Mouse (Mus musculus) cerebellum, postnatal 25 days (tissue): ENCODE results near the gene Glyr1.

Experiments
- DNase-seq, 2 experiments: peaks; one replicate each; pipeline ENCODE4 v3.0.0; 2021; ENCODE audit warnings: mixed read lengths in 2 of 2

The Glyr1 gene

DNA sequence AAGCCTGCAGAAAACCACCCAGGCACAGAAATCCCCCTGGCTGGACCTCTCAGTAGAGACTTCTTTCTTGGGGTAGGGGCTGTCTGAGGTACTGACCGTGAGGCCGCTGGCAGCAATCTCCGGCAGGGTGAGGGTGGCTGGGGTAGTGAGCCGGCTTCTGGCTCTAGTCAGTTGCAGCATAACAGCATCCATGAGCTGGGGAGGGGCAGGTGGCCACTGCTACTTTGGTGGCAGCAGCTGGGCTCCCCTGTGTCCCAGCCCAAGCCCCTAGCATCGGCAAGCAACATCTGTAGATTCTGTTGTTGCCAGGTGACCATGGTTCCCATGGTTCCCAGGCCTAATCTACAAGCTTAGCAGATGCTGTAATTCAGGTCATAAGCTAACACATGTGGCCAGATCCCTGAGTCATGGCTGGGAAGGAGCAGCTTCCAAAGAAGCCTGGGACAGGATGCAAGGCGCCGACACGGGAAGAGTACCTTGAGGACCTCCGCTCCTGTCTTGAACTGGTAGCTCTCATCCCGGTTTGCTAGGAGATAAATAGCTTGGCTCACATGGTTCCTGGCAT is 39.2 kb downstream of the Glyr1 start:
- DNase-seq, result no peak

DNA sequence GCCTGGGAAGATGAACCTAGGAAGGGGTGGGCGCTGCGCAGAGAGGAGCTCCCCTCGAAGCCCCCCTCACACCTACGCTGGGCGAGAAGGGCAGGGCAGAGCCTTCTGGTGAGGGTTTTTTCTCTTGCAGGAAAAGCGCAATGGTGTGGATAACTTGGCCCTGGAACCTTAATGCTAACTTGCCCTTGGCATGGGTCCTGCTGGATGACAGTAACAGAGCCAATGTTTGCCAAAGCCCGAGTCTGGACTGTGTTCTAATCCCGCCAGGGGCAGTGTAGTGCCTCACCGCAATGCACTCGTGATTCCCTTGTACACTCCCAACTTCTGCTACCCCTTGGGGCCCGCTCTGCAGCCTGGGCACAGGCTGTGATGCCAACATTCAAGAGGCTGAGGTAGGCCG is 41.6 kb downstream of the Glyr1 start:
- peak in 1 of 2 experiments; percentile 38 for DNase-seq

DNA sequence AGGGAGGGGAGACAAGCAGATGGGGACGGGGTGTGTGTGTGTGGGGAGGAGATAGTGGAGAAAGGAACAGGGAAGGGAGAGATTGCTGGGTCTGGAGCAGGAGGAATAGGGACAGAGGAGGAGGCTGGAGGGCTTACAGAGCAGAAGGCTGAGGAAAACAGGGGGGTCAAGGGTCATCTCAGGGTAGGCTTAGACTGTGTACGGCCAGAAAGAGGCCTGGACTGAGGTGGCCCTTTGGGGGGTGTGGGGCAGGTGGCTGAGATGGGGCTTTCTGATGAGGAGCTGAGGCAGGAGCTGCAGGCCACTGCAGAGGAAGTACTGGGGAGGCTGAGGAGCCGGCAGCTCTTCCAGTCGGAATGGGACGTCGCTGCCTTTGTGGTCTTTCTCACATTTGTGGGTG is 42.2 kb downstream of the Glyr1 start:
- DNase-seq, result no peak

DNA sequence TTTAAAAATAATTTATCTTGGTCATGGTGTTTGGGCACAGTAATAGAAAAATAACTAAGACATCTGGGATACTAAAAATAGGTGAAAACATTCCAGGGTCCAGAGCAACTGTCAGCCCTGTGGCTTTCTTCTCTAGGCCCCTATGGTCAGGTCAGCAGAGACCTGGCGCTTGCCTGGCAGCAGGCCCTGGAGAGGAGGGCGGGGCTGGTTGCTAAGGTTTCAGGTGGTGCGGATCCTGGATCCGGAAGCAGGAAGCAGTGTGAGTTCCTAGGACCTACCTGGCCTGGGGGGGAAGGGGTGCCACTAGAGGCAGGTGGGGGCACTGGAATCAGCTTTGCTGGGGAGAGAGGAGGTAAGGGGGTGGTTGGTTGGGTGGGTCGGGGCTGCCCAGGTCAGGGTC is 42.6 kb downstream of the Glyr1 start, which contains the start of gene Smim22:
Gene Smim22 (plus strand): TSS at position 222 of the 400 bp plus-strand sequence.
- no peak for DNase-seq

DNA sequence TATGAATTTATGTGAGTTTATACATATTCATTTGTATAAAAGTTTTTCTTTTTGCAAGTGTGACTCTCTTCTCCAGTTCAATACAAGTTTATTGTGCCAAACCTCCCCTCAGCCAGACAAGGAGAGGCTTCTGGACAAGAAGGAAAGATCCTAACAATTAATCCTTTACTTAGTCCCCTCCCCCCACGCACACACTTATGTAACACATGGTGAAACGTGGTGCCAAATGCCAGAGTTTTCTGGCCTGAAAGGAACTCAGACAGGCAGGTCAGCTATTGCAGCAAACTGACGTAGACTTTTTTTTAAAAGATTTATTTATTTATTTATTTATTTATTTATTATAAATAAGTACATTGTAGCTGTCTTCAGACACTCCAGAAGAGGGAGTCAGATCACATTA is 49.1 kb downstream of the Glyr1 start:
- no peak for DNase-seq

DNA sequence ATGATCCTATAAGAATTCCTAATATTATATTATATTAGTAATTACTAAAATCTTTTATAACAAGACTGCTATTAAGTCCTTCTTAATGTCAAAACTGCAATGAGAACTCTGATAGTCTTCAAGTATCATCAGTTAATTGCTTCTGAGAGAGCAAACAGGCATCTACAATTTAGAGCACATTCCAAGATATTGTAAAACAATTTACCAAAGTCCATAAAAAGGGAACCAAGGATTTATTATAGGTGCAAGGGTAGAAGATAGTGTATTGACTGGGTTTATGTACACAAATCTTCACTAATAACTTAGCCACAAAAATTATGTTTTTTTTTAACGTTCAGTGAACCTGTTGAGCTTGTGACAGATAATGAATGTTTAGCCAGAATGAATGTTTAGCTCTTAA is 50.7 kb downstream of the Glyr1 start:
- no peak for DNase-seq

DNA sequence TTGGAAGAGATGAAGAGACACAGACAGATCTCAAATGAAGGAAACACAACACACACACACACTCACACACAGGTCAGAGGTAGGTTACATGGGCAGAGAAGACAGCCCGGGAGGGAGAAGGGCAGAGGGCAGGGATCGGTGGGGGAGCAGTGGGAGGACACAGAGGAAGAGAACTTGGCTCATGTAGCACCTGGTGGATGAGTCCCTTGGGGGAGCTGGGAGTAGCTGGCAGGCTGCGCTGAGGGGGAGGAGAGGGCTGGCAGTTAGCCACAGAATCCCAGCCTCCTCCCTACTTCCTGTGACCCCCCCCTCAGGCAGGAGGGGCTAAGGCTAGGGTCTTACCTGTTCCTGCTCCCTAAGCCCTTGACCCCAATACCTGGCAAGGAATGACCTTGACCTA is 52.1 kb downstream of the Glyr1 start, which contains the start of gene Sept12:
Gene Sept12 (minus strand): TSS at position 300 of the 400 bp plus-strand sequence.
- DNase-seq, result no peak

DNA sequence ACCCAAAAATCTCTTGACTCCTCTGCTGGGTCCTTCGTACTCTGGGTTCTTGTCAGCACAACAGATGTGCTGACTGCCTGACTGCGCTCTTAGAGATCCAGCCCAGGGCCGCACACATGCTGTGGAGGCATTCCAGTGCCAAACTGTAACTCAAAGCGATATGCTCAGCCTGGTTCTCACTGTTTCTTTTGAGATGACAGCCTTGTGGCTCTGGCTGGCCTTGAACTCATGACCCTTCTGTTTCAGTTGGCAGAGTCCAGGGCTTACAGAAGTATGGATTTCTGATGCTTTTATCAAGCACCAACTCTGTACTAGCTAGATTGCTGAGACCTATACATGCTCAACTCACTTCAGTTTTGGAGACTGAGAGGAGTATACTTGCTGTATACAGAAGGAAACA is 56.4 kb downstream of the Glyr1 start:
- DNase-seq, result no peak

DNA sequence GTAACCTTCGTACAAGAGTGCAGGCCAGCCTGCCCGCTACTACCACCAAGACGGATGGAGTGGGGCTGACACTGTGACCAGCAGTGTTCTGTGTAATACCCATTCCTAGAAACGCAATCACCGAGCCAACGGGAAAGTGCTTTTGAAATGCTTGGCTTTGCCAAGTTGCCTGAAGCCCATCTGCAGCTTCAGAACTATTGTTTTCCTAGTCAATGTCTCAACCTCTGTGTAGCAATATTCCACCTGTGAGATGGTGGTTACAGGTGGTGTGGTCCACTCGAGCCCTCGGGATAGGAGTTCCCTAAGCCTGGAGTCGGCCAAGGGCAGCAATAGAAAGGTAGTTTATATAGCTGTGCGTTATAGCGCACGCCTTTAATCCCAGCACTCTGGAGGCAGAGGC is 64.9 kb downstream of the Glyr1 start:
- no peak for DNase-seq

DNA sequence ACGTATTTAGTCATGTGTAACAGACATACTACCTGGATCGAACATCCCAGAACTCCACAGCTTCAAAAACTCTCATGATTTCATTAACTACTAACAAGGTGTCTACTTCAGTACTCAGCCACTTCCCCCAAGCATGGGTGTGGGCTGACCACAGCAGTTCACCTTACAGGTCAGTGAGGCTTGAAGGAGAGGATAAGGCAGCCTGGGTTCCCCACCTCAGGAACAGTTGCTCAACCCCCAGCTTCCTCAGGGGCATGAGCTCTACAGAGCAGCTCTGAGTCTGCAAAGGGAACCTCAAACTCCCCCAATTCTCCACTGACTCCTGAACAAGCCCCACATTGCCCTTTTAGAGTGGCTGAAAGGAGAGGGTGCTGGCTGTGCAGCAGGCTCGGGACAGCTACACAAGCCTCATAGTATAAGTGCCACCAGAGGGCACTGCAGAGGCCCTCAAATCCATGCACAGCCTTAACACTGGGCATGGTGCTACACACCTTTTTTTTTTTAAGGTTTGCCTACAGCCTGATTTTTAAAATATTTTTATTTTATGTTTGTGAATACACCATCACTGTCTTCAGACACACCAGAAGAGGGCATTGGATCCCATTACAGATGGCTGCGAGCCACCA is 69.8 kb downstream of the Glyr1 start:
- DNase-seq, result peak; percentile 32 to 60

DNA sequence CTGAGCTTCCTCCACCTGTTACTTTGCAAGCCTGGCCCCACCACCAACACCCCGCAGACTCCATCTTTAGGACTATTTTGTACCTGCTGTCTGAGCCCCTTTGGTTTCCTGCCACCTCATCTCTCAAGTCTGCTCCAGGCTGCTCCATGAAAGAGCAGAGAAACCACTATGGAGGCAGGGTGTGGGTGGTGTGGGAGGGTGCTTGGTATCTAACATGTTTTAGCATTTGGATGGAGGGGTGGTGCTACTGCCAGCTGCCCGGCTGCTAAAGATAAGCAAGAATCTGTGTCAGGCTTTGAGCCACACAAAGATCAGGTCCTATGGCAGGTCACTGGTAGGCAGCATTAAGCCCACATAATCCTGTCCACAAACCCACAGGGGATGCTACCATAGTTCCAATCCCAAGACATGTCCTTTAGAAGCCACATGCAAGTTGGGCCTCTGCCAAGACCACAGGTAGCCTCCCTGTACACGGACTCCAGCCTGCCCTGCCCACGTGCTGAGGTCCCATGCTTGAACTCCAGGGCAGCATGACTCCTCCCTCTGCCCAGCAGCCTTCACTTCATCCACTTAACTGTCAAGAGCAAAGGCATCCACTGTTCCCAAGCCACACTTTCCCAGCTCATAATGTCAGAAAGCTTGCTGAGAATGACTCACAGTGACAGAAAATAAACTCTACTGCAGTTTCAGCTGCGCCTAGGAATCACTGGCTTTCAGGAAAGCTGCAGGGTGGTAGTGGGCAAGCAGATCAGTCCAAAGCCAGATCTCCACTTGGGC is 71.2 kb downstream of the Glyr1 start:
- DNase-seq, result no peak

DNA sequence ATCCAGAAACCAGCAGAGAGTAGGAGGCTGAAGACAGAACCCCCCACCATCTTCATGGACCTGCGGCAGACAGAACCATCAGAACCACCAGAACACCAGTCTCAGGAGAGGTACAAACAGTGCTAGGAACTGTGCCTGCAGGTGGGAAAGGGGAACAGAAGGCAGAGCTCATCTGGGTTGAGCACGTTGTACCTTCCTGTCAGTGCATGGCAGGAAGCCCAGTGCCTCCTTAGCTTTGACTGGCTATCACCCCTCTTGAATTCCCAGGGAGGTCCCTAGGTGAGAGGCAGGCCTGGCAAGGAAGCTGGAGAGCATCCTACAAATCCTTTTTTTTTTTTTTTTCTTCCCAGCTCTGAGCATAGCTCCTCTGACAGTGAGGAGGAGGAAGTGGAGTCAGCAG is 73.5 kb downstream of the Glyr1 start:
- DNase-seq, result peak; percentile 69 to 77

DNA sequence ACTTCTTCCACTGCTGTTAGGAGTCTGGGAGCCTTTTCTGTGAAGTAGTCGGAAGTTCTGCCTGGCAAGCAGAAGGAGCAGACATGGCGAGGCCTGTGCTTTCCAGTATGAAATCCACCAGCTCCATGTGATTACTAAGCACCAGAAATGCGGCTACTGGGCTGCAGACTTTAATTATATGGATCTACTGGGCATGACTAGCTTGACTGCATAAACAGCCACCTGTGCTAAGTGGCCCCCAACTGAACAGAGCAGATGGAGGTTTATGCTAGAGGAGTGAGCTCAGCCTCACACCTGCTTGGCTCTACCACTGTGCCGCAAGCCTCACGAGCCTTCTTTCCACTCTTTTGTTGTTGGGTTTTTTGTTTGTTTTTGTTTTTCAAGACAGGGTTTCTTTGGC is 75.1 kb downstream of the Glyr1 start:
- DNase-seq, result peak; percentile 62 to 70

DNA sequence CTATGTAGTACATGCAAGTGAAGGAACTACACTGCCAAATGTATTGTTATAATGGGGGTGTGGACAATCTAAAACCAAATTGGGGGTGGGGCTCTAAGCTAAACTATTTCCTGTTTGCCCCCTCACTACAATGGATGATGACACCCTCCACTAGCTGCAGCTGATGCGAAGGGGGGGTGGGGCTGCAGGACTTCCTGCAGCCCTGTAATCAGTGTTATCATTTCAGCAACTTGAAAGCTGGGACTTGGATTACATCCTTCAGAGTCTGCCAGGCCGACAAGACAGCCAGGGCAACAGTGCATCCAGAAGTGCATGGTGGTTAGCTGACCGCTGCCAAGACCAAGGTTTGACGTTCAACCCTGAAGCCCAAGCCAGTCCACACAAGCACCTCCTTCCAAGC is 78.0 kb downstream of the Glyr1 start:
- DNase-seq, result no peak

DNA sequence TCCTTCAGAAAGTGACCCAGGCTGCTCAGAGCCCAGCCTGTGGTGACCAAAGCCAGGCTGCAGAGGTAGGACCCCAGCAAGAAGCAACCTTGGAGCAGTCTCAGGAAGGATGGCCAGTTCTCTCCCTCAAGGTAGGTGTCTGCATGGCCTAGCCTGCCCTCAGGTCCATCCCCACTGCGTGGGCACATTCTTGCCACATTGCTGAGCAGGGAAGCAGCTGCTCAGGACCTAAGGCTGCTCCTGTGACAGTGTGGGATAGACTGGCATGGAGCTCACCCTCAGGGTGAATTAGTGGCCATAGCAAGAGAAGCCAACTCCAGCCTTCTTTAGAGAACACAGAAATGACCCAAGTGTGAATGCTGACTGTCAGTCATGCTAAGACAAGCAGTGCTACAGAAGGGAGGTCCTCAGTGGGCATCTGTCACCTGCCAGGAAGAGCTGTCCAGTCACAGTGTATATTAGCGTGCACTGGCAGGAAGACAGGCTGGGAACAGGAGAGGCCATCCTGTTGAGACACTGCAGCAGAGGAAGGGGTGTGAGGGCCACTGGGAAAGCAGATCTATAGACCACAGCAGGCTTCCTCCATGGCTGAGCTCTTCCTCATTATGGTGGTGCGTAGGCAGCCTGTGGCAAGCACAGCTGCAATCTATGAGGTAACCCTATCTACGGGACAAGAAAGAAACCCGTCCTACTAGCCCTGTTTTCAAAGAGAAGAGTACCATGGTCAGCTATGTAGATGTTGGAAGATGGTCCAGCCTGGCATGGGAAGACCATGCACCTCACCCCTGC is 80.4 kb downstream of the Glyr1 start:
- no peak for DNase-seq

DNA sequence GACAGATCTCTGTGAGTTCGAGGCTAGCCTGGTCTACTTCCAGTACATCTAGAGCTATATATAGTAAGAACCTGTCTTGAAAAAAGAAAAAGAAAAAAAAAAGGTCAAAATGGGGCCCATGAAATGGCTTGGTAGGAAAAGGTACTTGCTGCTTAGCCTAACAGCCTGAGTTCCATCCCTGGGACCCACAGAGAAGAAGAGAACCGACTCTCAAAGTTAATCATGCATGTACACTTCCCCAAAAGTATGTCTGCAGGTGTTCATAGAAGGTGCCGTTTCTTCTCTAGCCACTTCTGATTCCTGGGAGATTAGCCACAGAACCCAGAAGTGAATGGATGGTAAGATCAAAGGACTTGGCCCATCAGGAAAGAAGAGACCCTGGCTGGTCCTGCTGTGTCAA is 81.2 kb downstream of the Glyr1 start:
- DNase-seq, result no peak

DNA sequence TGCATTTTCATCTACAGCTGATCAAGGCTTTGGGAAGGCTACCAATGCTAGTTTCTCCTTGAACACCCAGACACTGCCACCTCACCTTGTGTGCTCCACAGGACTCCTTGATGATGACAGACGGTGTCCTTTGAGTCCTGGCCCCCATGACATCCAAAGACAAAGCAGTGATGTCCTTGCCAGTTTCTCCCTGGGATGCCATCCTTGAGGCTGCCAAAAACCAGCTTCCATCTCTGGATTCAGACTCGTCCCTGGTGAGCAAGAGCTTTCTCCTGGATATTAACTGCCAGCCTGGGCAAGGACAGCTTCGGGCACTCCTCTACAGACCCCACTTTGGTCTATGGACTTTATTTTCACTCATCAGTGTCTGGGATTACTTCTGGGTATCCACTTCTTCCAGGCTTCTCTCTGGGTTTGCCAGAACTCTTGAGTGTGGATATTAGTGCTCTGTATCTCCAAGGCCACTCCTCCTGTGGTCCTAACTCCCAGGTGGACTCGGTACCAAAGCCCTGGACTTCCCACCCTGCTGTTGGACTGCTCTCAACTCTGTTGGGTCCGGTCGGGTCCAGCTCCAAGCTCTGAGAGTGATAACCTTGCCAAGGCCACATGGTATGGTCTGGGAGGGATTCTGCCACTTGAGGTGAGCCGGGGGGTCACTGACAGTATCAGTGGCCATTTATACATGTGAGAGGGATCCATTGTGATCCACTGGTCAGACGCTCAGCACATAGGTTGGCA is 84.1 kb downstream of the Glyr1 start:
- peak; percentile 49 to 56 for DNase-seq

DNA sequence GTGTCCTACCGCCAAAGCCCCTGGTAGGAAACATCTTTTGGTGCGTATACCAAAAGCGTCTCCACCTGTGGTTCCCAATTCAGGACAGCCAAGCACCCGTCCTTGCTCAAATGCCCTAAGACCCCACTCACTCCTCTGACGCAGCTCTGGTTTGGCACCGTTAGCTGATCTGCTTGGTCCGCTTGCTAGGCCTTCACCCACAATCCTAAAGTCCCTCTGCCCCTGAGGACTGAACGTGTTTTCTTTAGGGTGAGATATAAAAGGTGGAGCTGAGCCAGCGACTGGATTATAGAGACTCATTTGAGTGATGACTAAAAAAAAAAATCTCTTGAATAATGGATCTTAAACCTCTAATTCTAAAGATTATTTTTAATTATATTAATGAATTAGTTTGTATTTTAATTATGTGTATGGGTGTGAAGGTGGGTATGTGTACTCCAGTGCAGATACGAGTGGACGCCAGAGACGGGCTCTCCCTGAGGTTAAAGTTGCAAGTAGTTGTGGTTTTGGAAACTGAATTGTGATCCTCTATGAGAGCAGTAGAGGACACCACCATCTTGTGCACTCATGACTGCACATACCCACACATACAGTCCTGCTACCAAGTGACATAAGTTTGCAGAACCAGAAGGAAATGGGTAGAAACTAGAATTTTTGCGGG is 84.8 kb downstream of the Glyr1 start:
- no peak for DNase-seq
